Mouse (Mus musculus) heart, embryonic 13.5 days (tissue): ENCODE data around the gene 2610028H24Rik. TPM values are rescaled to one million over a fixed set of nuclear protein-coding genes. Genes with fewer than 3 reads are reported as not detected.
A peak's percentile ranks its signal among the peaks of the same experiment; 100 is the strongest.

Experiments
- ATAC-seq: fragments of 200-750 bp; cut with Nextera tagmentation; 2 replicates; pipeline ENCODE4 v1.8.0; 2017; ENCODE audit warnings: moderate TSS enrichment; ENCODE audit not compliant: insufficient number of reproducible peaks, low FRiP score, low TSS enrichment; ENCODE audit errors: extremely low read depth
- H3K27ac ChIP-seq: fragments of 300-500 bp; sonication (generic); replicated peaks from 2 replicates; pipeline ENCODE4 v1.5.1; 2015; ENCODE audit warnings: moderate library complexity, mild to moderate bottlenecking, inconsistent platforms
- H3K27me3 ChIP-seq: fragments of 300-500 bp; sonication (generic); replicated peaks from 2 replicates; pipeline ENCODE4 v1.6.1; 2015; ENCODE audit warnings: mild to moderate bottlenecking, inconsistent platforms
- H3K36me3 ChIP-seq: fragments of 300-500 bp; sonication (generic); 2 replicates; pipeline ENCODE4 v1.6.1; 2015; ENCODE audit warnings: mild to moderate bottlenecking, inconsistent platforms
- H3K4me1 ChIP-seq: fragments of 300-500 bp; sonication (generic); 2 replicates; pipeline ENCODE4 v1.6.1; 2015; ENCODE audit warnings: inconsistent platforms
- H3K4me2 ChIP-seq: fragments of 300-500 bp; sonication (generic); 2 replicates; pipeline ENCODE4 v1.6.1; 2015; ENCODE audit warnings: inconsistent platforms, mild to moderate bottlenecking, moderate library complexity
- H3K4me3 ChIP-seq: fragments of 300-500 bp; sonication (generic); 2 replicates; pipeline ENCODE4 v1.5.1; 2015; ENCODE audit warnings: moderate library complexity, mild to moderate bottlenecking, inconsistent platforms
- H3K9ac ChIP-seq: fragments of 300-500 bp; sonication (generic); 2 replicates; pipeline ENCODE4 v1.6.1; 2015; ENCODE audit warnings: inconsistent platforms, mild to moderate bottlenecking, moderate library complexity
- H3K9me3 ChIP-seq: fragments of 300-500 bp; sonication (generic); 2 replicates; pipeline ENCODE4 v1.6.1; 2016; ENCODE audit warnings: inconsistent platforms
- WGBS: fragments of 180-500 bp; shearing (Covaris S2); methylation state at CpG from one replicate; pipeline ENCODE4 v1.1.7; 2015; ENCODE audit warnings: mixed read lengths; 5-methylcytosine and 5-hydroxymethylcytosine counted together
- polyA plus RNA-seq: library from polyadenylated mRNA; unstranded; fragments of >200 nt; fragmentation: Nextera tagmentation; extraction: Ambion mirVana; gene quantifications from 2 replicates; pipeline ENCODE4 v1.2.1, GENCODE M21; 2015

The 2610028H24Rik gene
- polyA plus RNA-seq, 1 experiment from 2014 or later = not detected

DNA sequence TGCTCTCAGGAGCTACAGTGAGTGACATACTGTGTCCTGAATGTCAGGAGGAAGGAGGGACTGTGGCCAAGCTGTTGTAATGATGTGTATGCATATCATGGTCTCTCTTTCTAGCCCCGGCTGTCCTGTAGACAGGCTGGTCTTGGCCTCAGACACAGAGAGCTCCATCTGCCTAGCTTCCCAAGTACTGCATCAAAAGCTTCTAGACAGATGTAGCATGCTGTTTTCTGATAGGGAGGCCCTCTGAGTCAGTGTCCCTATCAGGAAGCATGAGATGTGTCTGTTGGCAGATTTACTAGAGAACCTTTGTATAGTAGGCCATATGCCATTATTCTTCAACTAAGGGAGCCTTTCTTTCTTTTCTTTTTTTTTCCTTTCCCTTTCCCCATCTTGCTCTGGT is 44.6 kb downstream of the 2610028H24Rik start:
- Histone ChIP-seq H3K9me3 (no peaks in the 10 kb centered on the region), H3K27ac (no peak overlapping the region), H3K27me3 (no peaks in the 10 kb centered on the region), H3K9ac (no peak overlapping the region), H3K4me3 (no peak overlapping the region), H3K4me2 (no peak overlapping the region), H3K36me3 (peaks cover 87% of the 10 kb centered on the region), H3K4me1 (peaks cover 16% of the 10 kb centered on the region)
- WGBS = 59% methylated on average over 1 of the region's 1 CpGs
- no peak for ATAC-seq

DNA sequence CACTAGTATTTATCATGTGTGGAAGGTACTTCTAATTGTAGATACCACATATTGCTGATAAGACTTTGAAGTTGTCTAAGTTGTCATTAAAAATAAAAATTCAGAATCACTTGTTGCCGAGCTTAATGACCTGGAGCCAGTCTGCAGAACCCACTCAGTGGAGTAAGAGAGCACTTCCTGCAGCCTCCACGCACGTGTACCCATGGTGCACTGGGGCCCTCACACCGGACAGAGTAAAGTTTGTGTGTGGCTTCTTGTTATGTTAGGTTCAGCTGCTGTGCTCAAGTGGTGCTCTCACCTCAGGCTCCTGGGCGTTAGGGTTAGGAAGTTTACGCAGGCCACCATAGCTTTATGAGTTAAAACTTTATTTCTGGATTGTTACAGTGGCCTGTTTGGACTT is 46.6 kb downstream of the 2610028H24Rik start:
- Histone ChIP-seq H3K27me3 (no peaks in the 10 kb centered on the region), H3K36me3 (peaks cover 87% of the 10 kb centered on the region), H3K4me1 (peaks cover 16% of the 10 kb centered on the region), H3K4me3 (no peak overlapping the region), H3K9ac (no peak overlapping the region), H3K27ac (peak overlapping the region; percentile 74), H3K9me3 (no peaks in the 10 kb centered on the region), H3K4me2 (no peak overlapping the region)
- ATAC-seq = no peak
- WGBS = 84% methylated on average over 6 of the region's 6 CpGs

DNA sequence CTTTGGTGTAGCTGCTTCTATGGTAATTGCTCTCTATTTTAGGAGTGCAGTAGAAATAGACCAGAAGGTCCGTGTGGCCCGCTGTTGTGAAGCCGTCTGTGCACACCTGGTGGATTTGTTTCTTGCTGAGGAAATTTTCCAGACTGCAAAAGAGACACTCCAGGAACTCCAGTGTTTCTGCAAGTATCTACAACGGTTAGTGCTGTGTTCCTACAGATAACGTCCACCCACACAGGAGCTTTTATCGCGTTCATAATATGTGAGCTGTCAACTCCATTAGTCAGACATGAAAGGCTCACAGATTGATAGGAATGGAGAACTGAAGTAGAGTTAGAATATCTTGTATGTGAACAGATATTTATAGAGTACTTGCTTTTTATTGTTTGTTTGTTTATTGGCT is 47.5 kb downstream of the 2610028H24Rik start:
- 38% methylated on average over 7 of the region's 7 CpGs for WGBS
- Histone ChIP-seq H3K4me3 (no peak overlapping the region), H3K9me3 (no peaks in the 10 kb centered on the region), H3K9ac (0 out of 2 replicates have a peak overlapping the region, but pooled peaks have one; percentile 20), H3K27me3 (no peaks in the 10 kb centered on the region), H3K4me2 (peak overlapping the region; percentile 12; the same call in 1 of the 2 replicates), H3K4me1 (peaks cover 16% of the 10 kb centered on the region), H3K36me3 (peaks cover 87% of the 10 kb centered on the region), H3K27ac (peak overlapping the region; percentile 74)
- no peak for ATAC-seq

DNA sequence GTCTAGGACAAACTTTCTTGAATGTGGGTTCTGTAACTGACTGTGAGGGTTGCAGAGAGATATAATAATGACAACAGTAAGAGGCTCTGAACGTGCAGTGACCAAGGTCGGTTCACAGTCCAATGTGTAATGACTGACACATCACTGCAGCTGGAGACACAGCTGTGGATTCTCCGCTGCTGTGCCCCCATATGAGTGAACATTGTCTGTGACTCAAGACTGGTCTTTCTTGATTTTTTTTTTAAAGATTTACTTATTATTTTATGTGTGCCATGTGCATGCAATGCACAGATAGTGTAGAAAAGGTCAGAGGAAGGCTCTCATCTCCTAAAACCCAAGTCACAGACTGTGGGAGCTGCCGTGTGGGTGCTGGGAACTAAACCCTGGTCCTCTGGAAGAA is 48.6 kb downstream of the 2610028H24Rik start:
- 90% methylated on average over 4 of the region's 4 CpGs for WGBS
- ATAC-seq = no peak

DNA sequence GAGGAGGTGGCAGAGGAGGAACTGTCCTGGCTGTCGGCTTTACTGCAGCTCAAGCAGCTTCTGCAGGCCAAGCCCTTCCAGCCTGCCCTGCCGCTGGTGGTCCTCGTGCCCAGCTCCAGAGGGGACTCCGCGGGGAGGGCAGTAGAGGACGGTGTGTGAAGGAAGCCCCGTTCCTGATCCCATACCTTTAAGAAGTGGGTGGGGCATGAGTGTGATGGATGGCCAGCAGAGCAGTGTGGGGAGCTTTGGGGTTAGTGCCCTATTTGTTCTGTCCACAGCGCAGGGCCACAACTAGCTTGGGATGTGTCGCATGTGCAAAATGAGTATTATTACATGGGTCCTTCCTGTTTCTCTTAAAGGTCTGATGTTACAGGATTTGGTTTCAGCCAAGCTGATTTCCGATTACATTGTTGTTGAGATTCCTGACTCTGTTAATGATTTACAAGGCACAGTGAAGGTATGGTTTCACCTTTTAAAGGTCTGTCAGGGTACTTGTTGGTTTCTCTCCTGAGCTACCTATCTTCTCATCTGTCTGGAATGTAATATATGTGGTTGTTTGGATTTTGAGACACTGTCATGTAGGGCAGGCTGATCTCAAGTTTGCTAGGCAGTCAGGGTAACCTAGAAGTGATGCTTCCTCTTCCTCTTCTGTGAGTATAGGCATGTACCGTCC is 55.5 kb downstream of the 2610028H24Rik start:
- no peak overlapping the region for H3K27ac ChIP-seq
- no peak overlapping the region for H3K9ac ChIP-seq
- no peak overlapping the region for H3K4me3 ChIP-seq
- peaks cover 97% of the 10 kb centered on the region for H3K36me3 ChIP-seq
- H3K9me3 ChIP-seq = no peaks in the 10 kb centered on the region
- WGBS = 87% methylated on average over 11 of the region's 11 CpGs
- H3K4me1 ChIP-seq = no peaks in the 10 kb centered on the region
- H3K4me2 ChIP-seq = no peak overlapping the region
- H3K27me3 ChIP-seq = no peaks in the 10 kb centered on the region
- no peak for ATAC-seq

More for the DNA sequence above, 48.6 kb downstream of the 2610028H24Rik start:
- Histone ChIP-seq H3K4me1 (peaks cover 16% of the 10 kb centered on the region), H3K9me3 (no peaks in the 10 kb centered on the region), H3K4me2 (no peak overlapping the region), H3K9ac (no peak overlapping the region), H3K36me3 (peaks cover 91% of the 10 kb centered on the region), H3K4me3 (no peak overlapping the region), H3K27ac (no peak overlapping the region), H3K27me3 (no peaks in the 10 kb centered on the region)

DNA sequence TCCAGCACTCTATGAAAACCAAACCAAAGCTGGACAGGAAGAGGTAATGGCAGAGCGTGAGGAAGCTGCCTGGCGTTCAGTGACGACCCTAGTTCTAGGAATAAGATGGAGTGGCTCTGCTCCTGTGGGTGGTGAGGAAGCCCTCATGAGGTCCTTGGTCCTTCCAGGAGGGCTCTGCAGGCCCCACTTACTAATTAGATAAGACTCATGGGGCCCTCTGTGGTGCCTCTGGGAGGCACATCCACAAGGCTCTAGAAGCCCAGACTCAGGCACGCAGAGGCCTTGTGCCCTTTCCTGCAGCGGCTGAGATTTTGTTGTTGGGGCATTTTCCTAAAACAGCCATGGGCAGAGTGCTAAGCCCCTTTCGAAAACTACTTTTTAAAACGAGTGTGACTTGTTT is 57.0 kb downstream of the 2610028H24Rik start:
- WGBS = 80% methylated on average over 7 of the region's 7 CpGs
- ATAC-seq = no peak
- Histone ChIP-seq H3K4me1 (no peaks in the 10 kb centered on the region), H3K4me3 (no peak overlapping the region), H3K4me2 (no peak overlapping the region), H3K9ac (no peak overlapping the region), H3K27ac (no peak overlapping the region), H3K27me3 (no peaks in the 10 kb centered on the region), H3K9me3 (no peaks in the 10 kb centered on the region), H3K36me3 (peaks cover 95% of the 10 kb centered on the region)

Other genes with a start within 250 kb of the 2610028H24Rik start
- gene Prmt2, start 211.2 kb upstream of the 2610028H24Rik start, polyA plus RNA-seq = 50.9 and 57.4 TPM in 2 replicates
- 0.16 and 0.42 TPM in 2 replicates for gene S100b, start 195.2 kb upstream of the 2610028H24Rik start, polyA plus RNA-seq
- 7.5 and 8.1 TPM in 2 replicates for gene Dip2a, start 103.8 kb upstream of the 2610028H24Rik start, polyA plus RNA-seq
- 1.8 TPM in 1 of 2 replicates, not detected in the other for gene AC141477.1, start 8.6 kb upstream of the 2610028H24Rik start, polyA plus RNA-seq
- 9.6 and 9.7 TPM in 2 replicates for gene Pcnt, start 6.3 kb upstream of the 2610028H24Rik start, polyA plus RNA-seq
- gene Mcm3ap, start 19.8 kb downstream of the 2610028H24Rik start, polyA plus RNA-seq = 32.1 and 32.8 TPM in 2 replicates
- 4.8 and 5.2 TPM in 2 replicates for gene Ybey, start 20.0 kb downstream of the 2610028H24Rik start, polyA plus RNA-seq
- 9.5 and 10.7 TPM in 2 replicates for gene Lss, start 82.5 kb downstream of the 2610028H24Rik start, polyA plus RNA-seq
- not detected in 2 replicates for gene Spatc1l, start 113.2 kb downstream of the 2610028H24Rik start, polyA plus RNA-seq
- 3.0 and 3.6 TPM in 2 replicates for gene Ftcd, start 126.6 kb downstream of the 2610028H24Rik start, polyA plus RNA-seq
- gene Col6a2, start 174.5 kb downstream of the 2610028H24Rik start, polyA plus RNA-seq = 47.1 and 51.6 TPM in 2 replicates